Mouse (Mus musculus) induced T-regulatory cell, adult 2 months (primary cell): ENCODE data around the gene Cdh1.
"Not testable (repeated sequence)": the region's sequence is repeated elsewhere in the genome, so short reads cannot be mapped to it uniquely, and the experiment has no call there.

Source experiments
- DNase-seq: peaks from one replicate; pipeline ENCODE4 v3.0.0-alpha.2; 2012; ENCODE audit warnings: low read depth

Gene Cdh1

GRCm38 (mm10) chr8:106603131-106603819 lies at the start of gene Cdh1:
TSS of gene Cdh1 (plus strand) at chr8:106603351.
- peak; percentile 42 for DNase-seq

GRCm38 (mm10) chr8:106554011-106554410 lies 49.1 kb upstream of the Cdh1 start:
- DNase-seq = no peak

- DNase-seq = no peak
These were observed 47.0 kb upstream of the Cdh1 start for GRCm38 (mm10) chr8:106556068-106556645.

GRCm38 (mm10) chr8:106559844-106560243 lies 43.3 kb upstream of the Cdh1 start:
- no peak for DNase-seq

GRCm38 (mm10) chr8:106561097-106561865 lies 41.9 kb upstream of the Cdh1 start:
- peak; percentile 79 for DNase-seq

GRCm38 (mm10) chr8:106563691-106564182 lies 39.4 kb upstream of the Cdh1 start:
- peak; percentile 20 for DNase-seq

- DNase-seq = no peak
These were observed 34.1 kb upstream of the Cdh1 start for GRCm38 (mm10) chr8:106569006-106569405.

- DNase-seq = no peak
These were observed 32.8 kb upstream of the Cdh1 start for GRCm38 (mm10) chr8:106570386-106570785.

GRCm38 (mm10) chr8:106571551-106572172 lies 31.5 kb upstream of the Cdh1 start:
- no peak for DNase-seq

- DNase-seq = not testable (repeated sequence)
These were observed 31.0 kb upstream of the Cdh1 start for GRCm38 (mm10) chr8:106572175-106572574.

- not testable (repeated sequence) for DNase-seq
These were observed 30.0 kb upstream of the Cdh1 start, which contains the start of gene Gm10073 for GRCm38 (mm10) chr8:106573168-106573567. TSS of gene Gm10073 (minus strand) at chr8:106573461.

- DNase-seq = no peak
These were observed 28.9 kb upstream of the Cdh1 start for GRCm38 (mm10) chr8:106574283-106574682.

- no peak for DNase-seq
These were observed 26.1 kb upstream of the Cdh1 start for GRCm38 (mm10) chr8:106576849-106577555.

GRCm38 (mm10) chr8:106579510-106579909 lies 23.6 kb upstream of the Cdh1 start:
- DNase-seq = no peak

GRCm38 (mm10) chr8:106581344-106582088 lies 21.6 kb upstream of the Cdh1 start:
- DNase-seq = no peak

- DNase-seq = no peak
These were observed 18.0 kb upstream of the Cdh1 start for GRCm38 (mm10) chr8:106584942-106585670.

GRCm38 (mm10) chr8:106585671-106586037 lies 17.5 kb upstream of the Cdh1 start:
- no peak for DNase-seq

- no peak for DNase-seq
These were observed 16.3 kb upstream of the Cdh1 start for GRCm38 (mm10) chr8:106586896-106587295.

GRCm38 (mm10) chr8:106588443-106589431 lies 14.4 kb upstream of the Cdh1 start:
- no peak for DNase-seq
